Mouse (Mus musculus): ENCODE measurements around the gene Tmem171. TPM values are rescaled to one million over a fixed set of nuclear protein-coding genes. Genes with fewer than 3 reads are reported as not detected.

The Tmem171 gene
- total RNA-seq, 2 experiments from 2014 or later = not detected

DNA sequence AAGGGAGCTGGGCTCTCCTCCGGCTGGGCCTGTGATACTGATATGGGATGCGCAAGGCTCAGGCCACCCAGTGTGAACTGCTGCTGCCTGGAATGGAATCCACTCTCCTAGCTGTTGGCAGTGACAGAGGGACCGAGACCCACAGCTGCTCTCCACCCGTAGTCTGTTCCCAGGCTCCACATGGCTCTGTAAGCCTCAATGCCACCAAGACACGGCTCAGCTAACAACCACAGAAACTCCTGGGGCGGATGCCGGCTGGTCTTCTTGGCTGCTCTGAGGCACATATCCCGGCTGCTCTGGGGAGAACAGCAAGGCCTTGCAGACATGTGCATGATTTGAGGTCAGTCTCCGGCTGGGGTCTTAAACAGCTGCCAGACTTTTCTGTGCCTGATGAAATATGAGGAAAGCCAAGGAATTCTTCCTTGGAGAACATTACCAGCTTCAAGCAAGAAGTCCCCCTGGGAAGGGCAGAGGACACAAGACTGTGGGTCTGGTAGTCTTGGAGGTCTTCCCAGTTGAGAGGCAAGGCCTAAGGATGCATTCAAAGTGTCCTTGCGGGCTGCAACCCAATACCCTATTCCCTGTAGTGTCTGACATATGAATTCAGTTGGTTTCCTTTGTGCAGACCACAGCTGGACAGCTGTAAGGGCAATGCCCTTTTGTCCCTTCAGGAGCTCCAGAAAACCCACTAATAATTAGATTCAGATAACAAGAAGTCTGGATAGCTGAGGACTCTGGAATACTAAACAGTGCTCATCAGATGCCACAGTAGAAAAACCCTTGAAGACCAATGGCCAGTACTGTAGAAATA, 40.3 kb downstream of the Tmem171 start:
- no peak for ATAC-seq (replicated peaks; ENCODE audit: low FRiP score, poor library complexity, severe bottlenecking)

DNA sequence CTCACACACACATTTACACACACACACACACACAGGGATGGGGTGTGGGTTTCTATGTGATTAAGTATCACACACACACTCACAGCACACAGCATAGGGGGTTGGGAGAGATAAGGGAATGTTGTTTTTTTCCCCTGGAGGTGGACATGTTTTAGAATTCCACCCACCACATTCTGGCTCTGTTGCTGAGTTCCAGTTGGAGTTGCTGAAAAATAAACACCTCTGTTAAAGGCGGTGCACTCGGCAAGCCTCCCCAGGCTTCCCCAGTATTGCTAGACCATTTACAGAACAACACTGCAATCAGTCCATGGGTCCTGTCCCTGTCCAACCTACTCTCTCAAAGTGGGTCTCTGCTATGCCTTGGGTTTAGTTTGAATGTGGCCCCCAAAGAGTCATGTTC, 42.4 kb downstream of the Tmem171 start:
- ATAC-seq (replicated peaks; ENCODE audit: low FRiP score, poor library complexity, severe bottlenecking) = no peak

DNA sequence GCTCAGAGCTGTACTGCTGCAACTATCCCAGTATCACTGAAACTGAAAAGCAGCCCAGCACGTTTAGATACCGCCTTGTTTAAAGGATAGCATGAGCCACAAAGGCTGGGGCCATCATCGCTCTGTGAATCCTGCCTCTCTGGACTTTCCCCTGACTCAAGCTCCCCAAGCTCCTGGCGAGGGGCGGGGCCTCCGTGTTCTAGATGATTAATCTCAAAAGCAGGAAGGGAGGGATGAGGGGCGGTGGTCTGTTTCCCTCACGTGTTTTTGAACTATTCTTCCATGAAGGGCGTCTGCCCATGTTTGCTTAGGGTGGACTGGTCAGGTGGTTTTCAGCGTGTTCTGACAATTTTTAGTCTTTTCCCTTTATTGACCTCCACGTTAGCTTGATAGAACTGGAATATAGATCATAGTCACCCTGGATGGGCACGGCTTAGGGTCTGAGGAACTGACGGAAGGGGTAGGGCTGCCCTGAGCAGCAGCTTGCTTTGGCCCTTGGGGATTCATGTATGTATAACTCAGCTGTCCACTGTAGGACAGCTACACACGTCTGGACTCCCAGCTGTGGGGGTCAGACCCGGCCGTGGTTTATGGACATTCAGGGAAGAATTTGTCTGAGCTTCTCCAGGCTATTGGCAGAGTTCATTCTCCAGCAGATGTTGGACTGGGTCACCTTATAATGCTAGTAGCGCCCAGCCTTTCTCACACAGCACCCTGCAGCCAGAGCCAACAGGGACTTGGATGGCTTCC, 43.2 kb downstream of the Tmem171 start:
- no peak for ATAC-seq (replicated peaks; ENCODE audit: low FRiP score, poor library complexity, severe bottlenecking)

DNA sequence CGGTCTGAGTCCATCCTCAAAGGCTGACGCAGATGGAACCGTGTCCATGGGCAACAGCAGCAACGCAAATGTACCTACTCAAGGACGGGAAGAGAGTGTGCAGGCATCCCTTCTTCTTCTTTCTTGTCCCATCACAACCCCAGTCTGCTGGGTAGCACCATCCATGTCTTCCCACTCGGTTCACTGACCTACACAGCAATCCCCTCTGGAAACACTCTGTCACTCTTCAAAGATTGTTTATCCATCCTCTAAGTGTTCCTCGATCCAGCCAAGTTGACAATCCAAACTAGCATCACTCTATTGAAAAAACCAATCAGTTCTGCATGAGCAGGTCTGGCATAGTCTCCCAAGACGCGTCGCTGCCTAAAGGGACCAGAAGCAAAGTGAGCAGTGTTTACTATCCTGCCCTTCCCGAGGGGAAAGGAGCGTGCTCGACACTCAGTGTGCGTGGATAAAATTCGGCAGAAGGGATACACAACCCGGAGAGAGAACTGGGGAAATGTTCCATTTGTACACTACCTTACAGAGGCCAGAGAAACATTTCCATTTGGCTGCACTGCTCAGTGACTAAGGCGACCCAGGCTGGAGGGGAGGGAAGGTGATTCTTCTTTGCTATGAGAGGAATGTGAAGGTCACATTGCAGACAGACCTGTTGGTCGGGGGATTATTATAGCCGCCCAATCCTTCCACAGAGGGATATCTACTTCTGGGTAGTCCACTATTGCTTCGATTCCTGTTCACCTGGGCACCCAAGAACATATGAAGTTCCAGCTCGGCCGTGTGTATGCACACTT, 46.7 kb downstream of the Tmem171 start:
- no peak for ATAC-seq (replicated peaks; ENCODE audit: low FRiP score, poor library complexity, severe bottlenecking)

DNA sequence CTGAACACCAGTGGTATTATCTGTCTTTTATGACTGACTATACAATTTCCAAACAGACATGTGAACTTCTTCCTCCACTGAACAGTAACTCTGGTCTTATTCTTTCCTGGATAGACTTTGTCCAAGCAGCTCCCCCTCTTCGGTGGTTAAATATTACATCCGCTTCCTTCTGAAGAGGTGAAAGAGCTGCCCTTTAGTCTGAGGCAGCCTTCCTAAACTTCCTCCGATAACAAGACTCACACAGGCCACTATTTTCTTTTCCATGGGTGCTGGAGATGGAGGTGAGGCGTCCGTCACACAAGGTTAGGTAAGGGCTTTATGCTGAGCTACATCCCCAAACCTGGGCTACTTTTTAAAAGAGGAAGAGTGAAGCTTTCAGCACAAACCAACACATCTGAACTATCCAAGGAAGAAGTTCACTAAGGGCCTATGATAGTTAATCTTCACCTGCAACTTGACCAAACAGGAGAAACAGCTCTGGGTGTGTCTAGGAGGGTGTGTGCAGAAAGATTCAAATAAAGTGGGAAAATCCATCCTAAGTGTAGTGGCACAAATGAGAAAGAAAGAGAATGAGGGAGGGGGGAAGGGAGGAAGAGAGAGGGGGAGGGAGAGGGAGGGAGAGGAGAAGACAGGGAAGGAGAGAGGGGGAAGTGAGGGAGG, 56.0 kb downstream of the Tmem171 start:
- ATAC-seq (replicated peaks; ENCODE audit: low FRiP score, poor library complexity, severe bottlenecking) = no peak

DNA sequence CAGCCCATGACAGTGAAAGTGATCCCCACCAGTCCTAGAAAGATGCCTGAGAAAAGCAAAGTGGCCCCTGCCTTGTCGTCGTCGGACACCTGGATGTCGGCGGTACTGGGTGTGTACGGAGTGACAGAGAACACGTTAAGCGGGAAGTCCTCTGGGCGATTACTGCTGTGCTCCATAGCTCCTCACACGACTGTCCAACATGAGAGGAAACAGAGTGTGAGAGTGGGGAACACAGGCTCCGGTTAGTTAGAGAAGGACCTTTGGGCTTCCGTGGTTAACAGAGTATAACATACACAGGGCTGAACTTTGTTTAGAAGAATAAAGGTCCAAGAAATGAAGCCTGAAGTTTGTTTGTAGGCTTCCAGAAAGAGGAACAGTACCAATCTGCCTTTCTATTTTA, 57.5 kb downstream of the Tmem171 start, which contains the start of gene Tmem174:
Gene Tmem174, minus strand, starts transcription at position 266 of the 400 bp plus-strand sequence.
- ATAC-seq (replicated peaks; ENCODE audit: low FRiP score, poor library complexity, severe bottlenecking) = no peak

DNA sequence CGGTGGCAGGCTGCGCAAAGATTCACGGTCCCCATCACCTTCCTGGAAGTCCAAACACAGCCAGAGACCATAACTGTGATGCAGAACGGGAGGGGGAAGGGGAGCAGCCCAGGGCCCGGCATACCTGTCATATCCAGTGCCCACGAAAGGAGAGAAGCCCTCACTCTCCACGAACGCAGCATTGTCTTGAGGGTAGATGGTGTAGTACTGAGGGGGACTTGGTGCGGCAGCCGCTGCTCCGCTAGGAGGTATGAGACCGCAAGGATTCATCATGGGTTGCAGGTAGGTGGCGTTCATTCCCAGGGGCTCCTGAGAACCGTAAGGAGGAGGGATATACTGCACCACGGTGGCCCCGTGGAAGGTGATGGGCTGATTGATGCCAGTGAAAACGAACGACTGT, 58.1 kb downstream of the Tmem171 start:
- ATAC-seq (replicated peaks; ENCODE audit: low FRiP score, poor library complexity, severe bottlenecking) = no peak

Other genes starting within 250 kb of the Tmem171 start
- not detected in 2 replicates for gene Gm10320, start 202.8 kb downstream of the Tmem171 start, total RNA-seq (2015; ENCODE audit: low replicate concordance)
- 0.45 TPM in 1 of 2 replicates, not detected in the other for gene Gm10320, start 202.8 kb downstream of the Tmem171 start, total RNA-seq (2017; ENCODE audit: low replicate concordance)
- gene Tmem174, start 57.4 kb downstream of the Tmem171 start, total RNA-seq (2015; ENCODE audit: low replicate concordance) = not detected in 2 replicates
- gene Tmem174, start 57.4 kb downstream of the Tmem171 start, total RNA-seq (2017; ENCODE audit: low replicate concordance) = not detected in 2 replicates
- 169 and 189 TPM in 2 replicates for gene Fcho2, start 120.6 kb upstream of the Tmem171 start, total RNA-seq (2015; ENCODE audit: low replicate concordance)
- gene Fcho2, start 120.6 kb upstream of the Tmem171 start, total RNA-seq (2017; ENCODE audit: low replicate concordance) = 156 and 165 TPM in 2 replicates
- 45.3 and 46.9 TPM in 2 replicates for gene Tnpo1, start 231.6 kb upstream of the Tmem171 start, total RNA-seq (2015; ENCODE audit: low replicate concordance)
- 33.6 and 38.2 TPM in 2 replicates for gene Tnpo1, start 231.6 kb upstream of the Tmem171 start, total RNA-seq (2017; ENCODE audit: low replicate concordance)

Measured in erythroid progenitor cell, adult 5-6 weeks (primary cell).